Mouse (Mus musculus) cerebellum, postnatal 36 days (tissue): ENCODE results near the gene Sh3glb1.
"Not testable (repeated sequence)": the region's sequence is repeated elsewhere in the genome, so short reads cannot be mapped to it uniquely, and the experiment has no call there.

ENCODE experiments used
- DNase-seq, 2 experiments: peaks; one replicate each; pipeline ENCODE4 v3.0.0; 2021 to 2022; ENCODE audit warnings: mixed read lengths in 2 of 2

Sh3glb1 gene

DNA sequence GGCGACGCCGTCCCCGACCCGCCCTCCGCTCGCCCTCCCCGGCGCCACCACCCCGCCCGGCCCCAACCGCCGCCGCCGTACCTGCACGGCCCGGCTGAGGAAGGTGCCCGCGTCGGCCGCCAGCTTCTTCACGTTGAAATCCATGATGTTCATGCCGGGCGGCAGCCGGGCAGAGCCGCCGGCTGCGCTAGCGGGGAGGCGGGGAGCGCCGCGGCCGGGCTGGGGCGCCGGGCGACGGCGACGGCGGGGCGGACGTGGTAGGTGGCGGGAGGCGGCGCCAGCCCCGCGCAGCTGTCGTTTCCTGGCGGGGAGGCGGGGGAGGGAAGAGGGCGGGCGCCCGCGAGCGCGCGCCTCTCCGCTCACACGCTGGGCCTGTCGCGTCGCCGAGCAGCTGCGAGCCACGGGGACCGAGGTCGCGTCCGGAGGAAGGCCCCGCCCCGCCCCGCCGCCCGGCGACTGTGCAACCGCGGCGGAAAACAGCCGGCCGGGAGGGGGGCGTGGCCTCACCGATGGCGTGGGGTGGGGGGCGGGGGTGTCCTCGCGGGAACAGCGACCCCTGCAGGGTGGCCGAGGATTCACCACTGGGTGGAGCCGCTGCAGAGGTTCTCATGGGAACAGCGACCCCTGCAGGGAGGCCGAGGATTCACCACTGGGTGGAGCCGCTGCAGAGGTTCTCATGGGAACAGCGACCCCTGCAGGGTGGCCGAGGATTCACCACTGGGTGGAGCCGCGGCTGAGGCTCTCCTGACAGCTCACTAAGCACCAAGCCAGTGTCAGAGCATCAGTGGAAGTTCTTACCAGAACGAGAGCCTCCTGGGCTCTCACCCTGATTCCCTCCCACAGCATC, at the start of gene Sh3glb1:
TSS of gene Sh3glb1 (minus strand) at position 435 of the 847 bp plus-strand sequence.
- peak; percentile 99 for DNase-seq

DNA sequence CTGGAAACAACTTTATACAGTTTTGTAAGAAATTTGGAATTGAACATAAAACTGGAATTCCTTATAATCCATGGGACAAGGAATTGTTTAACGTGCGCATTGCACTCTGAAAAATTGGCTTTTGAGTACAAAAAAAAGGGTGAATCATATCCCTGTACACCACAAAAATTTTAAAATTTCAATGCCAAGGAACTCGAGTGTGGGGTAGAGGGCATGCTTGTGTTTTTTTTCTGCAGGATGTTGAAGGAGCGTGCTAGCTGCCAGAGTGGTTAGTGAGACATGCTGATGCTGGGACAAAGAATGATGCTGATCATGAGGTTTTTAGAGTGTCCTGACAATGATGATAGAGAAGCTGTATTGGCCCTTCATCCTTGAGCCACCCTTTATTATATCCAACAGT, 45.0 kb upstream of the Sh3glb1 start:
- DNase-seq, result no peak

DNA sequence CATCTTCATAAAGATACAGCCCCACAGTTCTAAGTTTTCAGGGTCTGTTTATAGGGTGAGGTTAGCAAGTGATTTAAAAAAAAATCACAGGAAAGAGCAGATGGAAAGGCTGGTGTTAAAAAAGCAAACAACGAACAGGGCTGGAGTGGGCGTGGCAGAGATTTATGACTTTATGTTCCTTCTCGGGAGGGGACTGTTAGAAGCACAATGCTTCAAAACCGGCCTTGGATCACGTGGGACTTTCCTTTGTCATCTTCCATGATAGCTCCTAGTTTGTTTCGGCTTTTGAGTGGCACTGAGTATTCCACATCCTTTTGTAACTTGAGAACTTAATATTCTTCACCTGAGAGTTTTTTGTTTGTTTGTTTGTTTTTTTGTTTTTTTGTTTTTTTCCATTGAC, 41.3 kb upstream of the Sh3glb1 start:
- no peak for DNase-seq

- DNase-seq, result no peak
Measured at GRCm38 (mm10) chr3:144760592-144761309, 40.6 kb upstream of the Sh3glb1 start, which contains the start of gene Clca3a1. TSS of gene Clca3a1 (minus strand) at chr3:144760977.

- no peak for DNase-seq
Measured at GRCm38 (mm10) chr3:144759719-144760118, 39.6 kb upstream of the Sh3glb1 start.

GRCm38 (mm10) chr3:144756103-144756502, 36.0 kb upstream of the Sh3glb1 start:
- not testable (repeated sequence) for DNase-seq

DNA sequence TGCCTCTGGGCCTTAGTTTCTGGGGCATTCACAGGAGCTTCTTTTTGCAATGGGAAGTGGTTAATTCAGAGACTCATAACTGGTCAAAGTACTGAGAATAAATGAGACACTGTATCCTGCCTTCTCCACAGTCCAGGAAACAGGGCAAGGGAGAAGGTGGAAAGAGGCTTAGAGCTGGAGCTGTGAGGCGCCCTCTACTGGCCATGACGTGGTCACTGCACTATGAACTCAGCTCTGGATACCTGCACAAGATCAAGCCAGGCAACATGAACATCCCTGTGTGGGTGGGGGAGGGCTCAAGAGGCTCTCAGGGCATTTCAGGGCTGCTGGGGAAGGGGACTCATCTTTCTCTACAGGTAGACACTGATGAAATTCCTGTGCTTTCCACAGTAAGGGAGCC, 33.0 kb upstream of the Sh3glb1 start:
- DNase-seq, result no peak

DNA sequence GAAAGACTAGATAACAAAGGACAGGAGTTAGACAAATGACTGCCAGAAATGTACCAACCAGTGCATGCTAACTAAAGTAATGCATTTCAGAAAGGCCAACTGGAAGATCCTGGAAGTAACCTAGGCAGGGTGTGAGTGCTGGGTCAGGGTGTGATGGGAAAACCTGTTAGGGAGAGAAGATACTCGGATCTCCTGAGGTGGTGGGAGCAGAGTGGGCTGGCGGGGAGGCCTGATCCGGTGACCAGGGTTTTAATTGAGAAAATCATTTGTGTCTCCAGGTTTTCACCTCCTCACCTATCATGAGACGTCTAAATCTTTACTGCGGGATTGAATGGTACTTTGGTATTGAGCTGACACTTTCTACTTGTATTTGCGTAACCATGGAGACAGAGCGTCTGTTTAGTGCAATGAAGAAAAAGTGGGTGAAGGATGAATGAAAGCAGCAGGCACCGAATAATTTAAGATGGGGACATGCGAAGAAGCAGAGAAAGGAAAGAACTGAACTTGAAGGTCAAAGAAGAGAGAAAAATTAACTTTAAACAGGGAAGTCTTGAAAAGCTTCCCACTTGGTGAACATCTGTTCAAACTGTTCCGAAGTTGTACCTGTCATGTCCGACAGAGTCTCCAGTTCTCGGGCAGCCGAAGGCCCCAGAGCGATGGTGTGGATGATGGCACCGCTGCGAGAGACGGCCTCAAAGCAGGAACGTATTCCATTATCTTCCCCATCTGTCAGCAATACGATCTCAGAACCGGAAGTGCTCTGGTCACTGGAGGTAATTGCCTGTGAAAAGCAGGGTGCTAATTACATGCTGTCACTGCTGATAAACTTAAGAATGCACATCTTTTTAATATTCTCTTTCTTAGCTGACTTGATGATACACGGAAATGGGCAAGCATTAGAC, 29.2 kb upstream of the Sh3glb1 start:
- not testable (repeated sequence) for DNase-seq

GRCm38 (mm10) chr3:144747706-144748105, 27.6 kb upstream of the Sh3glb1 start:
- not testable (repeated sequence) for DNase-seq

DNA sequence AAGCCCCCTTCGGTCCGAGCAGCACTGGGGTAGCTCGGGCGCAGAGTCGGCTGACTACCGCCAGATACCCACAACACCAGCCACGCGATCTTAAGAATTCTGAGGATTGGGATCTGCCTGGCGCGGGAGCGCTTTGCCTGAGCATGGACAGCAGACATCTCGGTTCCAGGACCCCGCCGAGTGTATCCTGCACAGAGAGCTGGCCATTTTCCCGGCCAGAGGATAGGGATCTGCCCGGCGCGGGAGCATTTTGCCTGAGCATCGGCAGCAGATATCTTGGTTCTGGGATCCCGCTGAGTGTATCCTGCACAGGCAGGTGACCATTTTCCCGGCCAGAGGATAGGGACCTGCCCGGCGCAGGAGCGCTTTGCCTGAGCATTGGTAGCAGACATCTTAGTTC, 18.3 kb upstream of the Sh3glb1 start:
- not testable (repeated sequence) for DNase-seq

GRCm38 (mm10) chr3:144736831-144737230, 16.7 kb upstream of the Sh3glb1 start:
- peak in 1 of 2 experiments; percentile 28 for DNase-seq

- DNase-seq, result peak; percentile 59 to 64
Measured at GRCm38 (mm10) chr3:144723455-144723854, 3.3 kb upstream of the Sh3glb1 start.

GRCm38 (mm10) chr3:144722566-144722965, 2.4 kb upstream of the Sh3glb1 start:
- DNase-seq, result not testable (repeated sequence)

- DNase-seq, result no peak
Measured at GRCm38 (mm10) chr3:144721860-144722256, 1.7 kb upstream of the Sh3glb1 start.

DNA sequence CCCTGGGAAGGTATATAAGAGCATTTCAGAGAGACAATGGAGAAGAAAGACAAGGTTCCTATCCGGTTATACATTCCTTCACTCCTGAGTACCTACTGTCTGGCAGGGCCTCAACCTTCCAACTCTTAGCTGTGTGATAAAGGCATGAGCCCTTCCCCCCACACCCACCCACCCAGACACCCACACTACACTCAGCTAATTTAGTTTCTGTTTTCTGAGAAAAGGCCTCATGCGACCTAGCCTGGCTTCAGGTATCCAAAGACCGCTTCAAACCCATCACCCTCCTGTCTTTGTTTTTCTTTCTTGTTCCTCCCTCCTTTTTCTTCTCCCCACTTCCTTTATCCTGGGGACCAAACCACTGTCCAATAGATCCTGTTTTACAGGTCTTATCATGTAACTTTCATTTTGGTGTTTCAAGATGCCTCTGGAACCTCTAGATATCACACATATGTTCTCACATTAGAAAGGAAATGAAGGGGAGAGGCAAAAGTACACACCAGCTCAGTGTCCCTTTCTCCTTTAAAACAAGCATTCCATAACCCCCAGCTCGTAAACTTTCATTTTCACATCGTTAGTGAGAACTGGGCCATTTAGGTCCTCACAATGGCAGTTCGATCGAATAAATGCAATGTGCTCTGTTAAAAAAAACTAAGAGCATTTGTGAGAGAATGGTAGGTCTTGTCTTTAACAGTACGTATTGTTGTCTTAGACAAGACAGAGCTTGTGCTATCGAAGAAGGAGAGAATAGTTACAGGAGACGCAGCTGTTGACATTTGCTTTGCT, 1.1 kb upstream of the Sh3glb1 start:
- no peak for DNase-seq

- peak; percentile 53 to 57 for DNase-seq
Measured at GRCm38 (mm10) chr3:144719088-144719900, 841 bp downstream of the Sh3glb1 start.

DNA sequence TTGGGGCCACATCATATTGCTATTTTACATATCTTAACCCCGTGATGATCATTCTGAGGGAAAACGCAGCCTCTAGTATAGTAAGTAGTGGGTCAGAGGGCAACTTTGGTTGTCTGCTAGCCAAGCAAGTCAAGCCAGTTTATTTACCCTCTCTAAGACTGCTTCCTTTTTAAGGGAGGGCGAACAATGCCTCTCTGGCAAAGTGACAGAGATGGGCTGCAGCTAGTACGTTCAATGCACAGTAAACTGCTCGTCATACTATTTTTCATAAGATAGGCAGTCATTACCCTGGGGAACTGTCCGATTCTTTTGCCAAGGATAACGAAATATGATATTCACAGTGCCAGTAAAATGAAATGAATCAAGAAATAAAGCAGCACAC, 1.4 kb downstream of the Sh3glb1 start:
- DNase-seq, result no peak

DNA sequence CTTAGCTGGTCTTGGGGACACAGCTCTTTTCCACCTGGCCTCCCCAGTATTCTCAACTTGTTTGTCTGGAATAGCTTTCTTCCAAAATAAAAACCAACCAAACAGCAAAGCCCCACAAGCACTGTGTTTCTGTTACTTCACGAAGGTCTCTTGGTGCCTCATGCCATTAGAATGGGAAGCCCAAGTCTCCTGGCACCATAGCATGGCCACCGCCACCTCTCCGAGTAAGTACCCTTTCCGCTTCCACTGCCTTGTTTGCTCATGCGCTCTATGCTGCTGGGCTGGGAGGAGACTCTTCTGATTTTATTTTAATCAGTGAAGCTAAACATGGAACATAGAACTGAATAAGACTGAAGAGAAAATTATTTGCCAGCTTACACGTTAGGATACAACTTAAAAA, 2.3 kb downstream of the Sh3glb1 start:
- no peak for DNase-seq

DNA sequence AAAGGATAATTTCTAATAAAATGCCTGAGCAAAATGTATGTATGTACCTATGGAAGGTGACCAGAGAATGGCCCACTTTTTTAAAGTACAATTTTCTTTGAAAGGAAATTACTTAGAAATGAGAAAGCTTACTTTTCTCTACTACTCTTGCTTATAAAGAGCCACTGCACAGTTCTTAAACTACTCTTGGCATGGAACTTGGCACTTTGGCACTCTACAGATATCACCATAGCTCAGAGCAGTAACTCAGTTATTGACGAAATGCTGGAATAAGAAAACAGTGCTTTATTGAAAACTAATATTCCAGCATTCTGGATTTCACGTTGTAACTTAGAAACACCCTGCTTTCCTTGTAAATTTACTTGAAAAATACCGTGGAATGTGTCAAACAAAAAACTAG, 3.0 kb downstream of the Sh3glb1 start:
- DNase-seq, result no peak

- no peak for DNase-seq
Measured at GRCm38 (mm10) chr3:144715901-144716300, 4.2 kb downstream of the Sh3glb1 start.

- DNase-seq, result no peak
Measured at GRCm38 (mm10) chr3:144715033-144715432, 5.1 kb downstream of the Sh3glb1 start.
